Mouse (Mus musculus) G1E-ER4 (cell line): ENCODE results near the gene Map3k5. TPM values are rescaled to one million over a fixed set of nuclear protein-coding genes. Genes with fewer than 3 reads are reported as not detected.
A peak's percentile ranks its signal among the peaks of the same experiment; 100 is the strongest.

Source experiments
- GATA1 ChIP-seq: IDR thresholded peaks from one replicate; pipeline ENCODE4 v1.8.0; 2012; ENCODE audit warnings: low read length, inconsistent platforms
- polyA plus RNA-seq: library from polyadenylated mRNA; stranded (reverse); fragments of >175 nt; gene quantifications from 2 replicates; pipeline ENCODE4 v1.2.3, GENCODE M21; 2012

Map3k5 gene
- polyA plus RNA-seq, 1 experiment = 0.05 TPM

DNA sequence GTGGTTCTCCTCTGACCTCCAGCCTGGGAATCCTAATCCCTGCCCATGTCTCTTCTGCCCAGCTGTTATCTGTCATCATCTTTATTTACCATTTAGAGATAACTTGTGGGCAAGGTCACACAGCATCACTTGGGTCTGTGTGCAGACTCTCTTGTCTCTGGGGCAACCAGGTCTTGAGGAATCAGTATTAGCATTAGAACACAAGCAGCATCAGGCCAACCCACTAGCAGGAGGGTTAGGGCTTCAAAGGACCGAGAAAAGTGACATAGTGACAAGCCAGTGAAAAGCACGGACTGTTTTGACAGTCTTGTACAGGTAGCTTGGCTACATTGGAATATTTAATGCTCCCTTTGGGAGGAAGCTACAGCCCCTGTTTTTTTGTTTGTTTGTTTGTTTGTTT, 153.6 kb downstream of the Map3k5 start:
- TF ChIP-seq GATA1 = no peak

DNA sequence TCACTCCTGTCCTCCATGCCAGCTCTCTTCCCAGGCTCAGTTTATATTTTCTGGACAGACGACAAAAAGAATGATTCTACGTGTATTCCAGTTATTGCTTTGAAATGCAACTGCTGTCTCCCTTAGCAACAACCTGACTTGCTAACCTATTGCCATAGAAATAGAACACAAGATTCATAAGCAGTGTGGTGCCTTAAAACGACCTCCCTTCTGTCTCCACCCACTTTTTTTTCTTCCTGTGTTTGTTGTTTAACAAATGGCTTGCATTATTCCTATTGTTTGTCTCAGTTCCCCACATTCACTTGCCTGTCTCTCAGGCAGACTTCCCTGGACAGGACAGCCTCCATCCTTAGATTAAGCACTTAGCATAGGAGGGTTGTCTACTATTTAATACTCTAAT, 154.8 kb downstream of the Map3k5 start:
- TF ChIP-seq GATA1 = no peak

DNA sequence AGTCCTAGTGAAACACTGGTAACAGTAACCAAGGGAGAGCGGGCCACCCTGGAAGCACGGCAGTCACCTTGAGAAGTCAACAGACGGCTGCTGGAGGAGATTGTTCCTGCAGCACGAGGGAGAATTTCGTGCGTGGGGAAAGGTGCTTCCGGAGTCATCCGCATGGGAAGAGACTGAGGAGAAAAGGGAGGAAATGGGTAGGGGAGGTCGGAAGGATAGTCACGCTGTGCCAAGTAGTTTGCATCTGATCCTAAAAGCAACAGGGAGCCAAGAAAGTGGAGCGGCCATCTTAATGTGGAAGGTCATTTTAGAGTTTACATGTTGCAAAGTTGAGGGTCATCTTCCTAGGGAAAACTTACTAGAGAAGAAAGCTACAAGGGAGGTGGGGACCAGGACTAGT, 155.9 kb downstream of the Map3k5 start:
- TF ChIP-seq GATA1 = no peak

DNA sequence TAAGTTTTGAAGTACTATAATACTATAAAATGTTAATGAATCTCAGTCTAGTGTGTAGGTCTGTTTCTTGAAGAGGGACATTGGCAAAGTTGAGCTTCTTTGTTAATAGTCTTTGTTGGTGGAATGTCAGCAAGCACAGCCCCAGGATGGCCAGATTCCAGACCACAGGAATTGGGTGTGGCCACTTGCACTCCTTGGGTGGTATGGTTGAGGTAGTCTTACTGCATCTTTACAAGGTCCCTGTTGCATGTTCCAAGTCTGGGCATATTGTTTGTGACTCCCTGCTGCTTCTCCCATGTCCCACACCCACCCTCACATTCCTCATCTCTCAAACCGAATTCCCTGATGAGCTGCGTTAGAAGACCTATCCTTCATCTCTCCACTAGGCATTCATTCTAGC, 157.1 kb downstream of the Map3k5 start:
- no peak for TF ChIP-seq GATA1

DNA sequence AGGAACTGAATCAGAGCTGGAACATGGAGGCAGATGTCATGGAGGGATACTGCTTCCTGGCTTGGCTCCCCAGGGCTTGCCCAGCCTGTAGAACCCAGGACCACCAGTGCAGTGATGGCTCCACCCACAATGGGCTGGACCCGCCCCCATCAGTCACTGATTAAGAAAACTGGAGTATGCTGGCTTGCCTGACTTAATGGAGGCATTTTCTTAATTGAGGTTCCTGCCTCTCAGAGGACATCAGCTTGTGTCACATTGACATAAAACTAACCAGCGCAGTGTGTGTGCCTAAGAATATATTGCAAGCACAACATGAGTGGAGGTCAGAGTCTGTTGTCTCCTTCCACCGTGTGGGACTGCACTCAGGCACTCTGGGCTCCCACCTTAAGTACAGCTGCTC, 158.1 kb downstream of the Map3k5 start:
- TF ChIP-seq GATA1 = no peak

DNA sequence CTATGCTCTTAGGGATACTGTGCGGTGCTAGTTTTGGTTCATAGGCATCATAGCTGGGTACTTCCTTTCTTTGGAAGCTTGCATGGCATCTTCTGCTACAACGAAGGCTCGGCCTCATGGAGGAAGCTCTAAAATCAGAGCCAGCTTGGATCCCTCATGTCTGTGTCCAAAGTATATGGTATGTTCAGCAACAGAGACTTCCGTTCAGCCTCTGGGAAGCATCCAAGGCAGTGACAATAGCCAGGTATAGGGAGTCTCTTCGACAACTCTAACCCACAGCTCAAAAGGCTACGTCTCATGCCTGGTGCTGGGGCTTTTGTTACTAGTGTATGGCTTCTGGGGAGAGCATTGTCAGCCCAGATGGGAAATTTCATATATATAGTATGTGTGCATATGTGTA, 167.2 kb downstream of the Map3k5 start:
- no peak for TF ChIP-seq GATA1

DNA sequence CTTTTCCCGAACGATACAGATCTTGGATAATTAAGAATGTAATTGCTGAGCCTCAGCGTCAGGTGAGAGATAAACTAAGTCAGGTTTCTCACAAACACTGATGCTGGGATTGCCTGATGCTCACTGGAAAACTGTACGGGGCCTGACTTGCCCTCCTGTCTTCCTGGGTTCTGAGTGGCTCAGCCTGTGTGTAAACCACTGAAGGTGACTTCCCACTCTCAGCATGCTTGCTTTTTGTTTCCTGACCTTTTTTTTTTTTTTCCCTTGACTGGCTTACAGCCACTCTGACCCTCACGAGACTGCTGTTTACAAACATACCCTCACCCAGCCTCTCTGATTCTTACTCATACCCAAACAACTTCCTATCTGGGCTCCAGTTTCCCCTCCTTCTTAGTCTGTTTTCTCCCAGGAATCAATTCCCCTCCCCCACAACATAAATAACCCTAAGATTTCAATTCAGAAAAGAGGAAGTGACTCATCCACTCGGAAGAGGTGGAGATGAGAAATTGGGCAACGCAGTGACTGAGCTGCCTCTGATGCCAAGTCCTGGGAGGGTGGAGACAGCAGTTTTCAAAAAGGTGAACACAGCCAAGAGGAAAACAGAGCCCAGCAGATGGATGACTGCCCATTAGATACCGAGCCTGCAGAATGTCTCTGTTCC, 170.1 kb downstream of the Map3k5 start:
- TF ChIP-seq GATA1 = no peak

DNA sequence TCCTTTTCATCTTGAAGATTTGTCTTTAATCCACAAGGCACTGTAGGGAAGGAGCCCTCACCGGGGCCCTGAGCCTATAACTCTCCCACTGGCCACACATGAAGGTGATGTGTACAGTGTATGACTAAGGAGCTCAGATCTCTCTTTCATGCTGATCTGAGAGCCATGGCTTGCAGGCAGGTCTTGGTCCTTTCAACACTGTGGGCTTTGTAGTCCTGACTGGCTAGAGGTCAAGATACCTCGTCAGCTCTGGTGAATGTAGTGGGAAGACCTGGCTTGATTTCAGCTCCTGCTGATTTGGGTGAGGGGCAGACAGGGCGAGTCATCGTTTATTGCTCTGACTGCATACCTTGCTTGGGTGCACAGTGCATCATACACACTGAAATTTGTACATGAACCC, 171.3 kb downstream of the Map3k5 start:
- TF ChIP-seq GATA1 = no peak

DNA sequence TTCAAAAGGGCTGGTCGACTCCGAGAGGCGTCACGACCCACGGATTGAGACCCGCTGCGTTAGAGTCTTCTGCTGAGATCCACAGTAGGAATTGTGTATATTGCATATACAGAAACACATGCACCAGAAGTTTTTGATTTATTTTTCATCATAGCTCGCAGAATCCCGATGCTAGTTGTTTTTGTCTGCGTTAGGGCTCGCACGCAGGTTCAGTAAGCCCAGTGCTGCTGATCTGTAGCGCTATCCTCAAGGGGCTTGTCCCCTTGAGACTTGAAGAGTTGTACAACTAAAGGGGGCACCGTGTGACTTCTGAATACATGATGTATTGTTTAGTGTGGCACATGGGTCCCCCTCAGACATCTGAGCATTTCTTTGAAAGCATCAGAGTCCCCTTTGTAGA, 172.8 kb downstream of the Map3k5 start:
- no peak for TF ChIP-seq GATA1

DNA sequence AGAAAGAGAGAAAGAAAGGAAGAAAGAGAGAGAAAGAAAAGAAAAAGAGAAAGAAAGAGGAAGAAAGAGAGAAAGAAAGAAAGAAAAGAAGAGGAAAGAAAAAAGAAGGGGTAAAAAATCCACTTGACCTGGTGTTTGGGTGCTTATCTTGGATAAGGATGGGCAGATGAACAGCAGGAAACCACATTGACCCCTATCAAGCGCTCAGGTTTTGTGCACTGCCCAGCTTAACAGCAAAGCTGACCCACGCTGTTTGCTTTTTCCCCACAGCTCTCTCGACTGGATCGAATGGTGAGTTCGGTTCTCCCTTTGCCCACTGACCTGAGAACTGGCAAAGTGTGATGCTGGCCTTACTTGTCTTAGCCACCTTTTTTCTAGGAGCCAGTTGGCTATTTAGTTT, 177.2 kb downstream of the Map3k5 start:
- peak; percentile 62 for TF ChIP-seq GATA1

DNA sequence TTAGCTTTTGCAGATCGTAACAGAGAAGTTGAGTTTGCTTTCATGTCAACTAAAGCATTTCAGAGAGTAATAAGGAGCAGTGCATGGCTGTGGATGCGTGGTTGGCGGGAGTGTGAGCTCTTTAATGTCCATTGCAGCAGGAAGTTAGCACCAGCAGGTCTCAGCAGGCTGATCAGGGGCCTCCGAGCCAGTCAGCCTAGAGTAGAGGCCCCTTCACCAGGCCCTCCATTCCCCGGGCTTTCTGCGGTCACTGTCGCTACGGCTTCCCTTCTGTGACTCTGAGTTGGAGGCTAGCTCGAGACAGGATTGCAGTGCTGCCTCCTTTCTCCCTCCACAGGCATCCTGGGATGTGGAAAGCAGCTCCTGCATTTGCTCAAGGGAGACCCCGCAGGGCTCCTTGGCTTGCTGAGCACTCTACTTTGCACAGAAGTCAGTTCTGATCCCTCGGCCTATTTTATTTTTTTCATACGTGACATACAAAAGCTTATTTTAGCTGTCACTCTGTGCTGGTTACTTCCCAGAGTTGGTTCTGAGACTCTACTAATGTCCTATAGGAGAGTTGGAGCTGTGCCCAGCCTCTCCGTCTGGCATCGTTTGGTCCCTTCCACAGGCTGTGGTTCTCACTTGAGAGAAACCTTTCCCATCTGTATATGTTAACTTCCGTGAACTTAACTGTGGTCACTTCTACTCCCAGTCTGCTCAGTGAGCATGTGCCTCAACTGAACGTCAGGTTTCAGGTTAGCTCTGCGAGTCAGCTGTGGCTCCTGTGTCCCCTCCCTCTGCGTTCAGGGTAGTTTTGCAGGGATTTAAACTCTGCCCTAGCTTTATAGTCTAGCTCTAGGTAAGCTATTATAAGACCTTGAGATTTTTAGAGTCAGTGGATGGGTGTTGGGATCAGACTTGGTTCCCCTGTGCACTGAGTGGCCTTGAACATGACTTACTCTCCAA, 178.0 kb downstream of the Map3k5 start:
- TF ChIP-seq GATA1 = no peak

DNA sequence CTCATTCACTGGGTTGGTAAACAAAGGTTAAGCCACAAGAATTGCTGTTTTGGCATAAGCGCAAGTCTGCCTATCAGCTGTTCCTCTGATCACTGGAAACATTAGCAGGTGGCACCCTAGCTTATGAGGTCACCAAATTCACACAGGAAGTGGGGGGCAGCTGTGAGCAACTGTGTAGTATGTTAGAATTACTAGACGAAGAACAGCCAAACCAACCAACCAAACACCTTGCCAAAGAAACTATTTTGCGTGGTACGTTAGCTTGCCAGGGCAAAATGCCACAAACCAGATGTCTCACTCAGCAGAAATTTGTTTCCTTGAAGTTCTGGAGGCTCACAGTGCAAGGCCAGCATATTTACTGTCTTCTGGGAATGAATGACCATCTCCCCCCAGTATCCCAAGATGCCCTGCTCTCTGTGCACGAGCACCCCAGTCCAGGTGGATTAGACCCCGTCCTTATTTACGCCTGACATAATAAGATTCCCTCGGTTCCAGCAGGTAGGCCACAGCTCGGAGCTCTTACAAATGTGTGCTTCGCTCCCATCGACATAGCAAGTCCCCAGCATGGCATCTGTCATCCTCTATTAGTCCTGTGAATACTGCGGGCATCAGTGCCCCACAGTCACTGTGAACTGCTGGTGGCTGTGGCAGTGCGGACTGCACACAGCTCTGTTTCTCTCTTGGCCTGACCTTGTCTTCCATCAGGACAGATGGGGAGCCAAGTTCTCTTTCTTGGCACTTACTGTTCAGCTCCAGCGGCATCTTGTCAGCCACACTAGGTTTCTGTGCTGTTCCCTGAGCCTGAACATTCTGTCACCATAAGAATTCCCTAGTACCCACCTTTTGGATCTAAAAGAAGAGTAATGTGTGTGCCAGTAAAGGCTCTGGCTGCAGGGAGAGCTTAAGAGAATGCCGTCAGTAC, 185.5 kb downstream of the Map3k5 start:
- TF ChIP-seq GATA1 = no peak

DNA sequence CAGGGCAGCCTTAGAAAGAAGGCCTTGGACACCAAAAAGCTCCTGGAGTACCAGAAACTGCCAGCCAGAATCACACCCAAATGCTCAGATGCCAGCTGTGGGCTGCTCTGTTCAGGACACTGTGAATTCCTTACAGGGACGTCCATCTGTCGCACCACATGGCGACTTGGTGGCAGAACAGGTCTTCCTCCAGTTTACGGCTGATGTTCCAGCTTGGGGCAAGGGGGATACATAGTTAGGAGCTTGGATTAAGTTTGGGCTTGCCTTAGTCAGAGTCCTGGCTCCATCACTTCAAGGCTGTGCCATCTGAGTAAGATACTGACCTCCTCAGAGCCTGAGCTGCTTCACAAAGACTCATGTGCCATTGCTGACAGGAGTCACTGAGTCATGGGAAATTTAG, 187.7 kb downstream of the Map3k5 start:
- no peak for TF ChIP-seq GATA1

DNA sequence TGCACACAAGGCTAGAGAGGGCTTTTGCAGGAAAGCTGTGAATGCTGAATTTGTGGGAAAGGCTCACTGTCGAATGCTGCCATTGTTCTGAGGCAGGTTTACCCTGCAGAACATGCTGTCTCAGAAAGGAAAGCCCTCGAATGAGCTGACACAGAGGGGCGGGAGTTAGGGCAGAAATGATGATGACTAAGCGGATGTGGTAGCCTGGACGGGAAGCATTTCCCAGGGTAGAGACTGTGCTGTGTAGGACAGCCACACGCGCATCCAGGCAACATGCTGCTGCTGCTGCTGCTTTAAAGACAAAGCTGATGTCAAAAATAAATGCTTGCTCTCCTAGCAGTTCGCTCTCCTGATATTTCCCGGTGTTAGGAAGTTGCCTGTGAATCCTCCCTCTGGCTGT, 189.1 kb downstream of the Map3k5 start:
- TF ChIP-seq GATA1 = no peak

DNA sequence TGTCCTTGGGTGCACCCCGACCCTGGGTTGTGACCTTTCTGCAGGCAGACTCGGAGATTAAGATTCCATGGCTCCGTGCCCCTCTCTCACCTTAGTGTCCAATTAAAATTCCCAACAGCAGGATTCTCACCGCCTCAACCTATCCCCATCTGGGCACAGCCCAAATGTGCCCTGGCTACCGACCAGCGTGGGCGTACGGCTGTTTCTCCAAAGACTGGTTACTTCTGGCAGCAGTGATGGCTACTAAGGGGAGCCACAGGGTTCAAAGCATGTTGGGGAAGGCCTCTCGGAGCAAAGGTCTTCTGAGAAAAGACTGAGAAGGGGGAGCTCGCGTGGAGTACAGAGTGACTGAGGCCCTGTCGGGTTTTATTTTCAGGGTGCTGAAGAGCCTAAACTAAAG, 190.3 kb downstream of the Map3k5 start:
- TF ChIP-seq GATA1 = no peak

DNA sequence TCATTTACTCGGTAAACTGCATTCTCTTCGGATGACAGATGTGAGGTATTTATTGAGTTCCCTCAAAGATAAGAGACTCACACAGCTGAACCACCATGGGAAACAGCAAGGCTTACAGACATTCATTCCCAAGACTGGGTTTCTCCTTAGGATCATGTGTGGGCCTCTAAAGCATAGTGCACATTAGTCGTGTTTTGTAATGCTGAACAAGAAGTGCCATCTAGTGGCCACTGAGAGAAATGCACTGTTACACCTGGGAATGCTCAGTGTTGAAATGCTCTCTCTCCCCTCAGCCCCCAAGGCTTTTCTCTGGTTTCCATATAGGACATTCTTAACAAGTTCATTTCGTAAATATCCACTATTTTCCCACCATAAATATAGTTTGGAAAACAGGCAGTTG, 191.0 kb downstream of the Map3k5 start:
- no peak for TF ChIP-seq GATA1
